Mouse (Mus musculus) spleen, postnatal 4 days (tissue): ENCODE results near the gene Spats1.

Source experiments
- DNase-seq, 2 experiments: peaks; one replicate each; pipeline ENCODE4 v3.0.0; 2022; ENCODE audit warnings: low spot score in 2 of 2

Spats1 gene

GRCm38 (mm10) chr17:45474669-45475465, at the start of gene Spats1:
TSS of gene Spats1 (minus strand) at chr17:45475415.
- DNase-seq, result peak in 1 of 2 experiments; percentile 18

GRCm38 (mm10) chr17:45524961-45525360, 49.7 kb upstream of the Spats1 start:
- DNase-seq, result no peak

DNA sequence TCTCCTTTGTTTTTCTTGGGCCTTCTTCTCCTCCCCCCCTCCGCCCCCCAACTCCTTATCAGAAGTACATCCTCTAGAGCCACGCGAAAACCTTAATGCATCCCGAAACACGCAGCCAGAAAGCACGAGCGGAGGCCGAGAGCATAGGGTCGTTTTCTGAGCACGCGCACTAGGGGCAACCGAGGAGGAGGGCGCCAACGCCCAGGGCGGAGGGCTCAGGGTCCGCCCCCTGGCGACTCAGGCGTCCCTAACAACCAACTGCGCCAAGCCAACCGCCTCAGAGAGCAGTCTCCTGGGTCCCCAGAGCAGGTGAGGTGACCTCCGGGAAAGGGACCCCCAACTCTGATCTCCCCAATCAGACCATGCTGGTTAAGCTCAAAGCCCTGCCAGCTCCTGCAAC, 48.0 kb upstream of the Spats1 start, which contains the start of gene Tcte1:
TSS of gene Tcte1 (plus strand) at position 172 of the 400 bp plus-strand sequence.
- DNase-seq, result no peak

DNA sequence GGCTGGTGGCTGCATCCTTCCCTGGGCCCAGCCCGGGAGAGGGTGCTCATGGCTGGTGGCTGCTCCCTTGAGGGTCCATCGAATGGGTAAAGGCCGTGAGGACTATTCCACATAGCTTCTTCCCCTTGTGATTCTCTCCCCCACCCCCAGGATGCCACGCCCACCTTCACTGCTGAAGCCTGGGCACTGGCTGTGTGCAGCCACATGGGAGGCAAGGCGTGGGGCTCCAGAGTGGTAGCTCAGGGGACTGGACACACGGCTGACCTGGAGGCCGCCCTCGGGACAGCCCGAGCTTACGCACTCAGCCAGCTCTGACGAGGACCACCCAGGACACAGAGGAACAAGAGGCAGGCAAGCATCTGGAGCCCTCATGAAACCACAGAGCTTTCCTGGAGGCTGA, 44.9 kb upstream of the Spats1 start:
- DNase-seq, result no peak

DNA sequence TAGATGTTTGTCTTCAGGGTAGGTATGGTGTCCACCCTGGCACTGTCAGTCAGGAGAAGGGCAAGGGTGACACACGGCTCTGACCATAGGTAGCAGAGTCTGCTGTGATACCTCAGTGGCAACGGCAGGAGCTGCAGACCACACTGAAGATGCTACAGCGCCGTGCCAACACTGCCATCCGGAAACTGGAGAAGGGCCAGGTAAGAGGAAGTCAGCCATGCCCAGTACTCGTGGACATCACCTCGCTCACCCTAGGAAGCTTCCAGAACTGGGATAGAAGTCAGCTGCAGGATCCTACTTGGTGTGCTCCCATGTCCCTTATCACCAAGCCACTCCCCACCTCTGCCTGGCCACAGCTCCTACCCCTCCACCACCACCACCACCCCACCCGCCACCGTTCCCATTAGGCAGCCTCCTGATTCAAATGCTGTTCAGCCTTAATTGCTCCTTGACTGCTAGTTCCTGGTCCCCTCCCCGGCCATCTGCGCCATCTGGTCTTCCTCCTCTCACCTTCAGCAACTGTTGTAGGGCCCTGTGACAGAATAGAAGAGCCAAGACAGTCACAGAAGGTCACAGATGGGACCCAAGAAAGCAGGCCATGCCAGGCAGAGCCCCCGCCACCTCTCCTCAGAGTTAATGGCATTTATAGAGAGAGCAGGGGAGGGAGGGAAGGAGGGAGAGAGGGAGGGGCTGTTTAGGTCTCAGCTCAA, 43.7 kb upstream of the Spats1 start:
- no peak for DNase-seq

- no peak for DNase-seq
Measured at GRCm38 (mm10) chr17:45517549-45518215, 42.5 kb upstream of the Spats1 start.

DNA sequence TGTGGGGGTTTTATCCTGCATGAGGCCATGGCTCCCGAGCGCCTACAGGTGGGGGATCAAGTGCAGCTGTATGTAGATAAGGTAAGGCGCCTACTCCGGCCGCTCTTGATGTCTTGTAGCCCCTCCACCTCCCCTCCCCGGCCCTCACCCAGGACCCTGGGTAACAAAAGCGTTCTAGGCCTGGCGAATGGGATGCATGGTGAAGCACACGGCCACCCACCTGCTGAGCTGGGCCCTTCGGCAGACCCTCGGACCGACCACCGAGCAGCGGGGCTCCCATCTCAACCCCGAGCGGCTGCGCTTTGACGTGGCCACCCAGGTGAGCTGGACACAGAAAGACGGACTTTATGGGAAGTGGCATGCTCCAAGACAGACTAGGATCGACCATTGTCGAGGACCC, 41.9 kb upstream of the Spats1 start:
- DNase-seq, result no peak

DNA sequence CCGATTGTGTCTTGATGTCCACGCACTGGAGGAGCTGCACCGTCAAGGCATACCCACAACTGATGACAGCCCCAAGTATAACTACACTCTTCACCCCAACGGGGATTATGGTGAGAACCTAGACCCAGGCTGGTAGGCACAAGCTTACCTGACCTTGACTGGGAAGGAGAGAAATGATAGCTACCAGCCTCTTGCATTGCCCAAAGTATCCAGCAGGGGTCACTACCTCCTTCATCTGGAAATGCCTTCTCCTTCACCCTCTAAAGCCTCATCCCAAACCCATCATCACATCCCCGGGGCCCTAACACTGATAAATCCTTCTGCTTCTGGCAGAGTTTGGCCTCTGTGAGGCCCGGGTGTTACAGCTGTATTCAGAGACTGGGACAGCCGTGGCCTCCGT, 41.3 kb upstream of the Spats1 start:
- peak; percentile 63 to 89 for DNase-seq

DNA sequence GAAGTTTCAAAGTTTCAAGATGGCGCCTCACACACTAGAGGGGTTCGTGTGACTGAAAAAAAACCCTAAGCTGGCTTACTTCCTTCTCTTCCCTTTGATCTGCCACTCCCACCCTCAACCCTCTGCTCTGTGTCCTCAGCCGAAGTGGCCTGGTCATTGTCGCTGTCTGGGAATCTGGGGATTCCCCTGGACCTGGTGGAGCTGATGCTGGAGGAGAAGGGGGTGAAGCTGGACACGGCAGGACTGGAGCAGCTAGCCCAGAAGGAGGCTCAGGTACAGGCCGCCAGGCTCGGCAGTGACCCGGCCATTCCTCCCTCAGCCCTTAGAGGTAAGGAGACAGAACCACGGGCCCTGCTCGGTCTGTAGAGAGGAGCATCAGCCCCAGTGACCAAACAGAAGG, 40.6 kb upstream of the Spats1 start:
- DNase-seq, result no peak

DNA sequence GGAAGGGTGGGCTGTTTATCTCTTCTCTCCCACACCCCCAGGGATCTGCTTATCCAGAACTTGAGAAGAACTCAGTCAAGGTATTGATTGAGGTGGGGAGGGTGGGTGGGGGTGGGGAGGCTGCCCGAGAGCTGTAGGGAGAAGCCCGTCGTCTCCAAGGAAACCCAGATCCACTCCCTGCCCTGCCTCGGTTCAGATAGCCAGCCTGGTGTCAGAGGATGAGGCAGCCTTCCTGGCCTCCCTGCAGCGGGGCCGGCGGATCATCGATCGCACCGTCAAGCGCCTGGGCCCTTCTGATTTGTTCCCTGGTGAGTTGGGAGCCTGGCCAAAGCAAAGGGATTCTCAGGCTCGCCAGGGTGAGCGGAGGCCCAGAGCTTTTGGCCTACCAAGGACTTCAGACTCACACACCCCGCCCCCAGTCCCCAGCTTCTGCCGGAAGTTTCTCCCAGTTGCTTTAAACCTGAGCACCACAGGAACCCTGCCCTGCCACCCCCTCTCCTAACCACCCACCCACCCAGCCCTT, 40.0 kb upstream of the Spats1 start:
- no peak for DNase-seq

DNA sequence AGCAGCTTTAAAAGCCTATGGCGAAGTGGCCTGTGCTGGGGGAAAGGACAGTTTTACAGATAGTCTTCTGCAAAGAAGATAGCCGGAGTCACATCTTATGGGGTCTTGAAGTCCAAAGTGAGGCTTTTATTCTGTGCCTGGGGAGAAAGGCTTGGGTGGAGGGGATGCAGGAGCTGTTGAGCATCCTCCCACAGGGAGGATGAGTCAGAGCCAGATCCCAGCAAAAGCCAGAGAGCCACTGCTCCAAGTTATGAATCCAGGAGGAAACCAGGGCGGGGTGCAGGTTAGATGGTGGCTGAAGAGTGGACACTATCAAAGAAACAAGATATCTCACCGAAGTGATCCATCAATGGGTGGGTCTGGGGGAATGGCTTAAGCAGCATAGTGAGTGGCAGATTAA, 36.5 kb upstream of the Spats1 start:
- no peak for DNase-seq

- DNase-seq, result no peak
Measured at GRCm38 (mm10) chr17:45510871-45511270, 35.7 kb upstream of the Spats1 start.

DNA sequence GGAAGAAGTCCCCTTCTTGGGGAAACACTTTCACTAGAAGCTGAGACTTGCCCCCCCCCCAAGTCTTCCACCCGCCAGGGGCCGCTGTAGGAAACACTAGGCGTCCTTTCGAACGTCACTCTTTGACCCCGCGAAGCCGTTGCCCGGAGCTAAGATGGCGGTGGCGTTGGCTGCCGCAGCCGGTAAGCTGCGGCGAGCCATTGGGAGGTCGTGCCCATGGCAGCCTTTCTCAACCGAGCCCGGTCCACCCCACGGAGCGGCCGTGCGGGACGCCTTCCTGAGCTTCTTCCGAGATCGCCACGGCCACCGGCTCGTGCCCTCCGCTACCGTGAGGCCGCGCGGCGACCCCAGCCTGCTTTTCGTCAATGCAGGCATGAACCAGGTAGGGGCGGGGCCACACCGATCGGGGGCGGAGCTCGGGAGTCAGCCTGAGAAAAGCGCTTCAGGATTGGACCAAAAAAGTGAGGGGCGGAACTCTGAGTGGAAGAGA, 31.5 kb upstream of the Spats1 start, which contains the start of gene Aars2:
TSS of gene Aars2 (plus strand) at position 142 of the 490 bp plus-strand sequence.
- peak; percentile 93 to 98 for DNase-seq

GRCm38 (mm10) chr17:45505941-45506465, 30.8 kb upstream of the Spats1 start:
- no peak for DNase-seq

DNA sequence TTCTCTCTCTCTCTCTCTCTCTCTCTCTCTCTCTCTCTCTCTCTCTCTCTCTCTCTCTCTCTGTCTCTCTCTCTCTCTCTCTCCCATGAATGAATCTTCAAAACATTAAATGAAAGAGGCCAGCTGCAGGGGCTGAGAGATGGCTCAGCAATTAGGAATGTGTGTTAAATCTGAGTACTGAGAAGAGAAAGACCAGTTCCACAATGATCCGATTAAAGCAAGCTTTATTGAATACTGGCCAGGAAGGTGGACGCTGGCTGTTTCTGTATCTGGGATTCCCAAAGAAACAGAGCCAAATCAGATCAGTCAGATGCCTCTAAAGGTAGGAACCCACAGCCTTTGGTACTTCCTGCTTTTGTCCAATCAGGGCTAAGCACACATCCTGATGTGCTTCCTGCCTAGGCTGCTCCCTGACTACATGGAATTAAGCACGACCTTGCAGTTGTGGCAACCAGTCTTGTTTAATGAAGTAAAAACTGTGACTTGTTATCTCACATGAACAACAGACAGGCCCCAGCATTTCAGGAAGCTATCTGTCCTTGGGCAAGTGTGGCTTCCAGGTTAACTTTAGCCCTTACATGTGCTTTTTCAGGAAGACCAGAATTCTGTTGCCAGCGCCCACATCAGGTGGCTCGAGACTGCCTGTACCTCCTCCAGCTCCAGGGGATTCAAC, 28.2 kb upstream of the Spats1 start:
- no peak for DNase-seq

GRCm38 (mm10) chr17:45502324-45502723, 27.1 kb upstream of the Spats1 start:
- no peak for DNase-seq

DNA sequence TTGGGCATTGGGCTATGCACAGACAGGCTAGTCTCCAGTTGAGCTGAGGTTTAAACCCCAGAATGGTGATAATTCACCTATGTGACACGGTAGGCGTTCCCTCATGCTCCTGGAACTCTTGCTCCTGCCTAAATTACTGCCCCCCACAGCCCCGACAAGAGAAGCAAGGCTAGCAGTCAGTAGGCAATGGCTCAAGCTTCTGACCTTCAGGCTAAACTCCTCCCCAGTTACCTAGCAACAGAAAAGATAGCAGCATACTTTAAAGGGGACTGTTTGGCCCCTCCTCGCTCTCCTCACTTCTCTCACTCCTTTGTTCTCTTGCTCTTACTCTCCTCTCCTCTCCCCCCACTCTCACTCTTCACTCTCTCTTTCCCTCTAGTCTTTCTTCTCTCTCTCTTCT, 25.8 kb upstream of the Spats1 start:
- no peak for DNase-seq

GRCm38 (mm10) chr17:45499516-45499915, 24.3 kb upstream of the Spats1 start:
- DNase-seq, result no peak

DNA sequence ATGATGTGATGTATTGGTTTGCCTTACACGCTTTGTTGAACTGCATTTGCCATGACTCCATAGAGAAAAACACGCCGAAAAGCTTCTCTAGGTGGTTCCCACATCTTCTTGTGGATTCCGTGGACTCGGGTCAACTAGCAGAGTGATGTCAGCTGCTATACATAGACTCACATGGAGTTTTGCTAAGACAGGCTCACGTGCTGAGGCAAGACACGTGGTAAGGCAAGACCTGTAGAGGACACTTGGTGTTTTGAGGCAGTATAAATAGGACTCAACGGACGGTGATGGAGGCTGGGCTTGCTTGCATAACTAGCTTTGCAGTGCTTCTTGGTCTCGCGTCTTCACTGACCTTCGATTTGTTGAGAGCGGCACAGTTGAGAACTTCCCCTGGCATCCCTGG, 23.2 kb upstream of the Spats1 start:
- DNase-seq, result no peak

GRCm38 (mm10) chr17:45495398-45495797, 20.2 kb upstream of the Spats1 start:
- no peak for DNase-seq

GRCm38 (mm10) chr17:45490532-45491154, 15.4 kb upstream of the Spats1 start:
- DNase-seq, result no peak
